Mouse (Mus musculus) embryonic stem cell, embryonic (primary cell): ENCODE results near the gene Adm.

ENCODE experiments used
- CTCF ChIA-PET, 4 experiments: fragments of 300-600 bp in 2 of 4; fragments of 350-600 bp in 2 of 4; sonication (Branson Sonifier 250); formaldehyde crosslinking; loops; one replicate each; lab custom pipeline; 2022; ENCODE audit warnings: inconsistent platforms in 2 of 4; lab: Charles Lee
- POLR2A ChIA-PET, 4 experiments: fragments of 300-600 bp in 2 of 4; fragments of 350-600 bp in 2 of 4; sonication (Branson Sonifier 250); formaldehyde crosslinking; loops; one replicate each; lab custom pipeline; 2022; ENCODE audit warnings: antibody characterized with exemption in 4 of 4, inconsistent platforms in 1 of 4; lab: Charles Lee

The Adm gene

GRCm38 (mm10) chr7:110645311-110645710 is 17.9 kb downstream of the Adm start:
- CTCF ChIA-PET = interaction anchor here (0.6 to 2.1 kb wide), 14 partner anchors 9 to 368 kb away, joined by 3 to 12 read pairs (median 5); no protein-coding TSS in a partner anchor
- POLR2A ChIA-PET = interaction anchor here in 2 of 4 experiments (1.1 to 1.7 kb wide), 6 partner anchors 9 to 480 kb away, joined by 3 to 8 read pairs (median 4); partner anchors contain the start of gene Adm (in 1 of the 2)

- ChIA-PET CTCF (interaction anchor here in 3 of 4 experiments (0.5 to 2.1 kb wide), 10 partner anchors 15 to 404 kb away, joined by 3 to 12 read pairs (median 8); no protein-coding TSS in a partner anchor), POLR2A (interaction anchor here in 3 of 4 experiments (1.1 to 1.7 kb wide), 6 partner anchors 9 to 481 kb away, joined by 3 to 8 read pairs (median 4); partner anchors contain the start of genes Adm (in 1 of the 3) and Ampd3 (in 1 of the 3))
Observed at GRCm38 (mm10) chr7:110645859-110646258, 18.4 kb downstream of the Adm start.

- POLR2A ChIA-PET = interaction anchor here in 3 of 4 experiments (0.8 to 1.2 kb wide), 4 partner anchors 10 to 366 kb away, joined by 4 to 5 read pairs (median 4); partner anchors contain the start of gene Ampd3 (in 1 of the 3)
- CTCF ChIA-PET = interaction anchor here in 3 of 4 experiments (0.6 to 2.1 kb wide), 5 partner anchors 7 to 854 kb away, joined by 3 to 12 read pairs (median 3); no protein-coding TSS in a partner anchor
Observed at GRCm38 (mm10) chr7:110646611-110647407, 19.3 kb downstream of the Adm start.

- ChIA-PET CTCF (interaction anchor here in 3 of 4 experiments (0.6 to 2.0 kb wide), 6 partner anchors 8 to 547 kb away, joined by 3 to 8 read pairs (median 4); no protein-coding TSS in a partner anchor), POLR2A (interaction anchor here in 3 of 4 experiments (0.7 to 2.3 kb wide), 10 partner anchors 8 to 586 kb away, joined by 3 to 11 read pairs (median 4); partner anchors contain the start of genes Adm (in 2 of the 3), Eif4g2 (in 1 of the 3) and Zfp143 (in 1 of the 3))
Observed at GRCm38 (mm10) chr7:110647559-110648454, 20.3 kb downstream of the Adm start.

- ChIA-PET POLR2A (interaction anchor here in 3 of 4 experiments (0.7 to 2.3 kb wide), 9 partner anchors 9 to 587 kb away, joined by 3 to 11 read pairs (median 4); partner anchors contain the start of genes Adm (in 2 of the 3), Eif4g2 (in 1 of the 3) and Zfp143 (in 1 of the 3)), CTCF (interaction anchor here in 2 of 4 experiments (0.6 to 2.0 kb wide), 5 partner anchors 18 to 547 kb away, joined by 3 to 8 read pairs (median 5); no protein-coding TSS in a partner anchor)
Observed at GRCm38 (mm10) chr7:110648455-110649085, 21.1 kb downstream of the Adm start.

GRCm38 (mm10) chr7:110649133-110649987 is 21.9 kb downstream of the Adm start:
- POLR2A ChIA-PET = interaction anchor here in 3 of 4 experiments (0.6 to 2.3 kb wide), 8 partner anchors 10 to 588 kb away, joined by 3 to 11 read pairs (median 5); partner anchors contain the start of genes Adm (in 1 of the 3), Eif4g2 (in 1 of the 3) and Zfp143 (in 1 of the 3)

GRCm38 (mm10) chr7:110650491-110650890 is 23.0 kb downstream of the Adm start:
- POLR2A ChIA-PET = interaction anchor here in 2 of 4 experiments (0.6 to 1.8 kb wide), 4 partner anchors 9 to 366 kb away, joined by 3 to 5 read pairs (median 4); no protein-coding TSS in a partner anchor
- CTCF ChIA-PET = interaction anchor here in 2 of 4 experiments (0.5 to 1.1 kb wide), 5 partner anchors 8 to 402 kb away, joined by 3 to 8 read pairs (median 3); no protein-coding TSS in a partner anchor

More at GRCm38 (mm10) chr7:110649133-110649987, 21.9 kb downstream of the Adm start:
- CTCF ChIA-PET = interaction anchor here (0.6 to 2.0 kb wide), 6 partner anchors 29 to 526 kb away, joined by 3 to 6 read pairs (median 4); no protein-coding TSS in a partner anchor

GRCm38 (mm10) chr7:110651091-110651490 is 23.6 kb downstream of the Adm start:
- ChIA-PET CTCF (interaction anchor here in 1 of 4 experiments (0.5 to 0.7 kb wide), 4 partner anchors 9 to 402 kb away, joined by 3 to 8 read pairs (median 3); no protein-coding TSS in a partner anchor), POLR2A (interaction anchor here in 1 of 4 experiments (0.7 to 1.8 kb wide), 5 partner anchors 8 to 367 kb away, joined by 3 to 5 read pairs (median 3); no protein-coding TSS in a partner anchor)

- ChIA-PET POLR2A (interaction anchor here in 3 of 4 experiments (0.6 to 1.8 kb wide), 13 partner anchors 10 to 980 kb away, joined by 3 to 8 read pairs (median 4); no protein-coding TSS in a partner anchor), CTCF (interaction anchor here (0.6 to 1.5 kb wide), 10 partner anchors 24 to 1407 kb away, joined by 3 to 12 read pairs (median 4); no protein-coding TSS in a partner anchor)
Observed at GRCm38 (mm10) chr7:110655230-110655629, 27.8 kb downstream of the Adm start.

- ChIA-PET POLR2A (interaction anchor here in 2 of 4 experiments (0.6 to 1.3 kb wide), 3 partner anchors 9 to 979 kb away, joined by 3 to 4 read pairs (median 3); no protein-coding TSS in a partner anchor), CTCF (interaction anchor here in 3 of 4 experiments (0.7 to 1.5 kb wide), 4 partner anchors 14 to 71 kb away, joined by 3 to 4 read pairs (median 4); no protein-coding TSS in a partner anchor)
Observed at GRCm38 (mm10) chr7:110655966-110656365, 28.5 kb downstream of the Adm start.

GRCm38 (mm10) chr7:110658378-110658928 is 31.0 kb downstream of the Adm start:
- CTCF ChIA-PET = interaction anchor here in 2 of 4 experiments (0.5 to 1.6 kb wide), 2 partner anchors 28 to 52 kb away, joined by 4 to 6 read pairs; no protein-coding TSS in a partner anchor
- POLR2A ChIA-PET = interaction anchor here in 1 of 4 experiments (0.7 to 1.2 kb wide), 2 partner anchors 8 to 40 kb away, joined by 3 to 5 read pairs; no protein-coding TSS in a partner anchor

- POLR2A ChIA-PET = interaction anchor here in 1 of 4 experiments (0.6 to 1.1 kb wide), 3 partner anchors 9 to 987 kb away, joined by 3 to 6 read pairs (median 3); no protein-coding TSS in a partner anchor
- CTCF ChIA-PET = interaction anchor here in 2 of 4 experiments (0.6 to 0.7 kb wide), 2 partner anchors 380 to 548 kb away, joined by 3 to 7 read pairs; no protein-coding TSS in a partner anchor
Observed at GRCm38 (mm10) chr7:110666537-110666936, 39.1 kb downstream of the Adm start.

- CTCF ChIA-PET = interaction anchor here in 1 of 4 experiments (0.6 kb wide), 1 partner anchor 1223 kb away, joined by 3 read pairs; no protein-coding TSS in a partner anchor
- POLR2A ChIA-PET = interaction anchor here in 1 of 4 experiments (1.3 to 1.4 kb wide), 2 partner anchors 14 to 20 kb away, joined by 3 to 5 read pairs; no protein-coding TSS in a partner anchor
Observed at GRCm38 (mm10) chr7:110668247-110668646, 40.8 kb downstream of the Adm start.

GRCm38 (mm10) chr7:110668756-110669155 is 41.3 kb downstream of the Adm start:
- POLR2A ChIA-PET = interaction anchor here in 3 of 4 experiments (0.6 to 1.4 kb wide), 4 partner anchors 14 to 382 kb away, joined by 3 to 5 read pairs (median 3); no protein-coding TSS in a partner anchor

More at GRCm38 (mm10) chr7:110668756-110669155, 41.3 kb downstream of the Adm start:
- CTCF ChIA-PET = no interaction called here
